Mouse (Mus musculus): ENCODE measurements around the gene Hist1h2ac.

GRCm38 (mm10) chr13:23696061-23696474 is 12.3 kb upstream of the Hist1h2ac start:
- TF ChIP-seq CTCF (IDR thresholded peaks at IDR 0.05; ENCODE audit: control insufficient read depth, insufficient read depth, insufficient replicate concordance, low read depth, low read length) (no peak), POLR2A (IDR thresholded peaks at IDR 0.05; ENCODE audit: control insufficient read depth, low read depth, low read length) (no peak)

Measured in testis, adult 2 months (tissue).